Comparison of ENCODE assay signal across 31 mouse cellular contexts in the genomic region with DNA sequence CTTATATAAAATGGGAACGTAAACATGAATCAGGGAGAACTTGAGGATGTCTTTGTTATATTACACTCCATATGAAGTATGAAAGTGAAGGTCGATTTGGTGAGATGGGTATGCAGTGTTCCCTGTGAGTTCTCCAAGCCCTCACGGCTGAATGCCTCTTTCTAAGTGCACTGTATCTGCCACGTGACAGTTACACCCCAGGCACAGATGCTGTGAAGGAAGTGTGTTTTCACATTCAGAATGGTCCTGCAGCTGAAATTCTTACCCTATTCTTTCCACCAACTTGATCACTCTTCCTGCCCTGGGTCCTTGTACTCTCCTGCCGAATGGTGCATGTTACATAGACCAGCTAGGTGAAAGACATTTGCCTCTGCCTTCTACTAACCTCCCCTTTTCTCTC. TPM values are rescaled to one million over a fixed set of nuclear protein-coding genes. Genes with fewer than 3 reads are reported as not detected.
A peak's percentile ranks its signal among the peaks of the same experiment; 100 is the strongest.
DNase-seq lines count a peak whose midpoint lies in the region; ATAC-seq and TF ChIP-seq lines count a peak whose summit lies in the region.
"Had no signal": no experiment of that assay in that cellular context is flagged by ENCODE, and none has a peak within 500 bp of the region (broad histone marks: within the 10 kb centered on the region; RNA-seq: fewer than 3 reads in every experiment).

No protein-coding gene starts in this region.

- no peak for TF ChIP-seq CTCF in ES-Bruce4 (IDR thresholded peaks at IDR 0.05; ENCODE audit: low read depth, low read length)

- no peaks in the 10 kb centered on the region for H3K9me3 ChIP-seq in kidney, embryonic 15.5 days (replicated peaks)
- no peaks in the 10 kb centered on the region for H3K9me3 ChIP-seq in ES-Bruce4 (replicated peaks; ENCODE audit: control insufficient read depth, insufficient read depth, low read length, poor library complexity, severe bottlenecking)
- H3K9me3 ChIP-seq: hindbrain, embryonic 10.5 days; hindbrain, embryonic 15.5 days; limb, embryonic 10.5 days; limb, embryonic 15.5 days; liver, embryonic 13.5 days; megakaryocyte, embryonic 14.5 days; midbrain, embryonic 12.5 days; neural tube, embryonic 13.5 days had no signal

- intact Hi-C loops in left cerebral cortex, postnatal 36 days (cut with DNase I): no loop called here

- H3K4me1 ChIP-seq in kidney, embryonic 15.5 days: peaks cover 5% of the 10 kb centered on the region; the same call in 1 of the 2 replicates
- peaks cover 5% of the 10 kb centered on the region for H3K4me1 ChIP-seq in ES-Bruce4 (ENCODE audit: control insufficient read depth, insufficient read depth, low read length)
- H3K4me1 ChIP-seq: hindbrain, embryonic 10.5 days; hindbrain, embryonic 15.5 days; limb, embryonic 10.5 days; limb, embryonic 15.5 days; midbrain, embryonic 12.5 days; neural tube, embryonic 13.5 days had no signal

- H3K4me2 ChIP-seq in kidney, embryonic 15.5 days: no peak overlapping the region
- H3K4me2 ChIP-seq: hindbrain, embryonic 15.5 days; limb, embryonic 15.5 days; liver, embryonic 13.5 days; midbrain, embryonic 12.5 days; neural tube, embryonic 13.5 days had no signal

- no peak for TF ChIP-seq EP300 in ES-Bruce4 (IDR thresholded peaks at IDR 0.05; ENCODE audit: insufficient read depth, low read depth, low read length)

- H3K9ac ChIP-seq in kidney, embryonic 15.5 days: no peak overlapping the region
- H3K9ac ChIP-seq in ES-Bruce4 (ENCODE audit: low read depth, poor library complexity, severe bottlenecking): no peak overlapping the region
- H3K9ac ChIP-seq: hindbrain, embryonic 15.5 days; limb, embryonic 15.5 days; liver, embryonic 13.5 days; midbrain, embryonic 12.5 days; neural tube, embryonic 13.5 days had no signal

- H3K27ac ChIP-seq in kidney, embryonic 15.5 days: peak overlapping the region; percentile 64
- peak overlapping the region; percentile 73 for H3K27ac ChIP-seq in ES-Bruce4 (ENCODE audit: insufficient read depth, low read length)
- H3K27ac ChIP-seq: hindbrain, embryonic 10.5 days; hindbrain, embryonic 15.5 days; limb, embryonic 10.5 days; limb, embryonic 15.5 days; liver, embryonic 13.5 days; midbrain, embryonic 12.5 days; neural tube, embryonic 13.5 days had no signal

- no peak for ATAC-seq in kidney, embryonic 15.5 days (replicated peaks; ENCODE audit: low FRiP score)
- ATAC-seq: activated CD4-positive, CD25-positive, alpha-beta regulatory T cell, adult 4 months; forebrain, embryonic 16.5 days; inflammation-experienced regulatory T-cells, adult 6 months; lung, postnatal 0 days had no signal

- peaks cover 86% of the 10 kb centered on the region for H3K36me3 ChIP-seq in kidney, embryonic 15.5 days
- peaks cover 21% of the 10 kb centered on the region for H3K36me3 ChIP-seq in ES-Bruce4 (ENCODE audit: control insufficient read depth, insufficient read depth, low read length, poor library complexity, severe bottlenecking)

- DNase-seq in kidney, adult 8-10 months: no peak
- DNase-seq in left cerebral cortex, postnatal 36 days (ENCODE audit: low spot score in 2 of 2): peak; percentile 30 to 42
- no peak for DNase-seq in left cerebral cortex, adult 8-10 months (ENCODE audit: low spot score in 2 of 2)
- peak; percentile 66 for DNase-seq in telencephalon, adult 2 months (ENCODE audit: low read depth, low spot score)
- DNase-seq in layer of hippocampus, adult 11-12 months (ENCODE audit: low spot score): no peak
- DNase-seq: adrenal gland, adult 2 months; adrenal gland, postnatal 36 days; cerebellum, adult 2 months; cerebellum, postnatal 14 days; gastrocnemius, postnatal 14 days; heart, postnatal 14 days; kidney, adult 2 months; kidney, postnatal 4 days; liver, embryonic 13.5 days; lung, adult 18-20 months; lung, postnatal 4 days; thymus, postnatal 25 days had no signal

- WGBS in kidney, embryonic 15.5 days: 77% methylated on average over 5 of the region's 5 CpGs

- H3K27me3 ChIP-seq in kidney, embryonic 15.5 days: no peaks in the 10 kb centered on the region
- H3K27me3 ChIP-seq in ES-Bruce4 (ENCODE audit: control insufficient read depth, insufficient read depth, low read length, poor library complexity, severe bottlenecking): no peaks in the 10 kb centered on the region
- H3K27me3 ChIP-seq: hindbrain, embryonic 15.5 days; limb, embryonic 15.5 days; liver, embryonic 13.5 days; megakaryocyte, embryonic 14.5 days; midbrain, embryonic 12.5 days; neural tube, embryonic 13.5 days had no signal

- H3K4me3 ChIP-seq in kidney, embryonic 15.5 days (replicated peaks): no peak overlapping the region
- H3K4me3 ChIP-seq in ES-Bruce4 (ENCODE audit: low read depth, low read length): no peak overlapping the region
- H3K4me3 ChIP-seq: erythroblast, embryonic 14.5 days; hindbrain, embryonic 10.5 days; hindbrain, embryonic 15.5 days; limb, embryonic 10.5 days; limb, embryonic 15.5 days; liver, embryonic 13.5 days; megakaryocyte, embryonic 14.5 days; midbrain, embryonic 12.5 days; neural tube, embryonic 13.5 days had no signal

- TF ChIP-seq POLR2A in ES-Bruce4 (IDR thresholded peaks at IDR 0.05; ENCODE audit: insufficient read depth, low read length): no peak

RNA-seq across cellular contexts. Expression of gene Nup210l, which starts 6.0 kb away (rescaled TPM):
- 0.40 and 0.45 TPM in 2 replicates for polyA plus RNA-seq in kidney, embryonic 15.5 days (2015; fragmentation: Nextera tagmentation; extraction: Ambion mirVana)
- total RNA-seq in left cerebral cortex, postnatal 36 days (2021): under 1 TPM; 0.32 to 0.43 TPM
- under 1 TPM; 0.21 to 0.35 (median 0.32) TPM for total RNA-seq in left cerebral cortex, adult 8-10 months (2022)
- 0.73 and 0.81 TPM in 2 replicates for polyA plus RNA-seq in ES-Bruce4 (2011; ENCODE audit: insufficient read depth, insufficient read length, low read depth, missing spikeins)
- polyA plus RNA-seq: erythroblast, embryonic 14.5 days had no signal

RNA-seq across cellular contexts. Expression of gene Tpm3, which starts 25.5 kb away (rescaled TPM):
- polyA plus RNA-seq in kidney, embryonic 15.5 days (2015; fragmentation: Nextera tagmentation; extraction: Ambion mirVana): 547 and 591 TPM in 2 replicates
- 100 to 1,000 TPM; 178 to 184 TPM for total RNA-seq in left cerebral cortex, postnatal 36 days (2021)
- total RNA-seq in left cerebral cortex, adult 8-10 months (2022): 100 to 1,000 TPM; 153 to 181 (median 166) TPM
- polyA plus RNA-seq in ES-Bruce4 (2011; ENCODE audit: insufficient read depth, insufficient read length, low read depth, missing spikeins): 286 and 305 TPM in 2 replicates

RNA-seq across cellular contexts. Expression of gene Ubap2l, which starts 45.5 kb away (rescaled TPM):
- 197 and 201 TPM in 2 replicates for polyA plus RNA-seq in kidney, embryonic 15.5 days (2015; fragmentation: Nextera tagmentation; extraction: Ambion mirVana)
- 100 to 1,000 TPM; 165 to 202 TPM for total RNA-seq in left cerebral cortex, postnatal 36 days (2021)
- total RNA-seq in left cerebral cortex, adult 8-10 months (2022): 100 to 1,000 TPM; 162 to 181 (median 175) TPM
- polyA plus RNA-seq in ES-Bruce4 (2011; ENCODE audit: insufficient read depth, insufficient read length, low read depth, missing spikeins): 414 and 432 TPM in 2 replicates

RNA-seq across cellular contexts. Expression of gene 4933434E20Rik, which starts 46.5 kb away (rescaled TPM):
- polyA plus RNA-seq in kidney, embryonic 15.5 days (2015; fragmentation: Nextera tagmentation; extraction: Ambion mirVana): 171 and 172 TPM in 2 replicates
- 10 to 100 TPM; 91.4 to 93.6 TPM for total RNA-seq in left cerebral cortex, postnatal 36 days (2021)
- 100 to 1,000 TPM in 2 of 4 experiments, 10 to 100 TPM in 2; 96.0 to 104 (median 100) TPM for total RNA-seq in left cerebral cortex, adult 8-10 months (2022)
- 67.1 and 67.6 TPM in 2 replicates for polyA plus RNA-seq in ES-Bruce4 (2011; ENCODE audit: insufficient read depth, insufficient read length, low read depth, missing spikeins)

Comparison
In these comparisons a context has a peak if more than half of its experiments do, and no peak if none do; other contexts are left out.
1. DNase-seq: peak in left cerebral cortex, postnatal 36 days (2 of 2) and telencephalon, adult 2 months (single experiment); none in kidney, adult 8-10 months (0 of 2), left cerebral cortex, adult 8-10 months (0 of 2) and layer of hippocampus, adult 11-12 months (single experiment).